Mouse (Mus musculus) kidney, adult 11 months (tissue): ENCODE measurements around the gene Kcnk13.

Experiments used
- DNase-seq: peaks from one replicate; pipeline ENCODE4 v3.0.0; 2022

The Kcnk13 gene

GRCm38 (mm10) chr12:100100707-100101030 lies 136.4 kb downstream of the Kcnk13 start:
- DNase-seq = no peak

- DNase-seq = no peak
Measured at GRCm38 (mm10) chr12:100101651-100102050, 137.4 kb downstream of the Kcnk13 start.

GRCm38 (mm10) chr12:100104530-100104929 lies 140.2 kb downstream of the Kcnk13 start:
- DNase-seq = no peak

- peak; percentile 32 for DNase-seq
Measured at GRCm38 (mm10) chr12:100106275-100106895, 142.1 kb downstream of the Kcnk13 start.

GRCm38 (mm10) chr12:100107436-100107835 lies 143.1 kb downstream of the Kcnk13 start:
- DNase-seq = no peak

- DNase-seq = peak; percentile 73
Measured at GRCm38 (mm10) chr12:100109986-100110696, 145.8 kb downstream of the Kcnk13 start, which contains the start of gene Psmc1. Gene Psmc1 (plus strand): TSS chr12:100110154.
